In genomic region chr17:6778332-6778683, GRCm38 (mm10) we compare ENCODE assay signal across 8 mouse cellular contexts. TPM values are rescaled to one million over a fixed set of nuclear protein-coding genes. Genes with fewer than 3 reads are reported as not detected.
DNase-seq lines count a peak whose midpoint lies in the region; ATAC-seq and TF ChIP-seq lines count a peak whose summit lies in the region.

No protein-coding gene starts in this region.

- H3K4me3 ChIP-seq in bone marrow, adult 2 months (replicated peaks; ENCODE audit: control insufficient read depth, low read depth, low read length): peak overlapping the region; percentile 64
- H3K4me3 ChIP-seq in forebrain, embryonic 13.5 days: peak overlapping the region; percentile 71
- peak overlapping the region; percentile 37 for H3K4me3 ChIP-seq in hindbrain, embryonic 11.5 days (ENCODE audit: low read depth, low read length)
- H3K4me3 ChIP-seq in limb, embryonic 15.5 days: peak overlapping the region; percentile 47
- H3K4me3 ChIP-seq in midbrain, postnatal 0 days (ENCODE audit: low read depth, low read length): peak overlapping the region; percentile 17

- 0% methylated on average over 9 of the region's 9 CpGs for WGBS in bone marrow, adult 2 months
- under 1% methylated on average over 9 of the region's 9 CpGs for WGBS in forebrain, embryonic 13.5 days
- WGBS in hindbrain, embryonic 11.5 days: 2% methylated on average over 9 of the region's 9 CpGs
- WGBS in limb, embryonic 15.5 days: under 1% methylated on average over 9 of the region's 9 CpGs
- WGBS in midbrain, postnatal 0 days: under 1% methylated on average over 9 of the region's 9 CpGs

- peaks cover 4% of the 10 kb centered on the region; the same call in 1 of the 2 replicates for H3K36me3 ChIP-seq in forebrain, embryonic 13.5 days (ENCODE audit: poor library complexity, severe bottlenecking)
- H3K36me3 ChIP-seq in hindbrain, embryonic 11.5 days (ENCODE audit: control insufficient read depth, insufficient read depth, low read length): no peaks in the 10 kb centered on the region
- H3K36me3 ChIP-seq in limb, embryonic 15.5 days: no peaks in the 10 kb centered on the region
- no peaks in the 10 kb centered on the region for H3K36me3 ChIP-seq in midbrain, postnatal 0 days (ENCODE audit: insufficient read depth, low read length)

- 0 out of 2 replicates have a peak, but pooled peaks have one; percentile 45 for TF ChIP-seq POLR2A in bone marrow, adult 2 months (IDR thresholded peaks at IDR 0.05; ENCODE audit: borderline replicate concordance, control insufficient read depth, low read depth, low read length)

- ATAC-seq in frontal cortex, adult (ENCODE audit: low TSS enrichment): no peak
- ATAC-seq in forebrain, embryonic 13.5 days: no peak
- no peak for ATAC-seq in hindbrain, embryonic 11.5 days (ENCODE audit: low FRiP score)
- no peak for ATAC-seq in limb, embryonic 15.5 days (ENCODE audit: insufficient number of reproducible peaks, low FRiP score, low TSS enrichment, low read depth)
- no peak for ATAC-seq in midbrain, postnatal 0 days (ENCODE audit: low FRiP score)

- H3K9ac ChIP-seq in forebrain, embryonic 13.5 days: peak overlapping the region; percentile 59
- peak overlapping the region; percentile 49 for H3K9ac ChIP-seq in hindbrain, embryonic 11.5 days (ENCODE audit: low read depth, low read length)
- no peak overlapping the region for H3K9ac ChIP-seq in limb, embryonic 15.5 days
- H3K9ac ChIP-seq in midbrain, postnatal 0 days (replicated peaks; ENCODE audit: low read length, poor library complexity, severe bottlenecking): no peak overlapping the region

- DNase-seq in frontal cortex, postnatal 36 days (ENCODE audit: low spot score in 2 of 2): peak; percentile 21 to 27
- peak; percentile 58 for DNase-seq in hindbrain, embryonic 11.5 days (ENCODE audit: low spot score)
- peak; percentile 71 for DNase-seq in midbrain, postnatal 0 days (ENCODE audit: low spot score)
- DNase-seq in testis, postnatal 10 days (ENCODE audit: low spot score): peak; percentile 57

- H3K9me3 ChIP-seq in forebrain, embryonic 13.5 days (replicated peaks): no peaks in the 10 kb centered on the region
- H3K9me3 ChIP-seq in hindbrain, embryonic 11.5 days (ENCODE audit: control insufficient read depth, low read length): no peaks in the 10 kb centered on the region
- H3K9me3 ChIP-seq in limb, embryonic 15.5 days: no peaks in the 10 kb centered on the region
- no peaks in the 10 kb centered on the region for H3K9me3 ChIP-seq in midbrain, postnatal 0 days (ENCODE audit: low read length)

- TF ChIP-seq CTCF in bone marrow, adult 2 months (IDR thresholded peaks at IDR 0.05; ENCODE audit: control insufficient read depth, insufficient read depth, low read length): peak; percentile 25; the same call in 1 of the 2 replicates
- TF ChIP-seq CTCF in midbrain, postnatal 0 days (IDR thresholded peaks at IDR 0.05): peak; percentile 77

- peaks cover 5% of the 10 kb centered on the region for H3K4me1 ChIP-seq in bone marrow, adult 2 months (ENCODE audit: control insufficient read depth, insufficient read depth, low read length)
- peaks cover 64% of the 10 kb centered on the region for H3K4me1 ChIP-seq in forebrain, embryonic 13.5 days
- peaks cover 10% of the 10 kb centered on the region for H3K4me1 ChIP-seq in hindbrain, embryonic 11.5 days (replicated peaks; ENCODE audit: control insufficient read depth, insufficient read depth, low read length)
- H3K4me1 ChIP-seq in limb, embryonic 15.5 days: peaks cover 33% of the 10 kb centered on the region
- H3K4me1 ChIP-seq in midbrain, postnatal 0 days (ENCODE audit: insufficient read depth, low read length): peaks cover 5% of the 10 kb centered on the region; the same call in 1 of the 2 replicates

- peak overlapping the region; percentile 94 for H3K27ac ChIP-seq in bone marrow, adult 2 months (ENCODE audit: control insufficient read depth, insufficient read depth, low read depth, low read length, poor library complexity)
- no peak overlapping the region for H3K27ac ChIP-seq in forebrain, embryonic 13.5 days
- no peak overlapping the region for H3K27ac ChIP-seq in hindbrain, embryonic 11.5 days (ENCODE audit: low read depth, low read length)
- peak overlapping the region; percentile 69 for H3K27ac ChIP-seq in limb, embryonic 15.5 days
- H3K27ac ChIP-seq in midbrain, postnatal 0 days (ENCODE audit: low read depth, low read length): no peak overlapping the region

- 0 out of 2 replicates have a peak, but pooled peaks cover 2% of the 10 kb centered on the region for H3K27me3 ChIP-seq in forebrain, embryonic 13.5 days
- H3K27me3 ChIP-seq in hindbrain, embryonic 11.5 days (ENCODE audit: control insufficient read depth, insufficient read depth, low read length): peaks cover 12% of the 10 kb centered on the region
- H3K27me3 ChIP-seq in limb, embryonic 15.5 days: no peaks in the 10 kb centered on the region
- H3K27me3 ChIP-seq in midbrain, postnatal 0 days (ENCODE audit: insufficient read depth, low read length): peaks cover 9% of the 10 kb centered on the region; the same call in 1 of the 2 replicates

- H3K4me2 ChIP-seq in forebrain, embryonic 13.5 days: peak overlapping the region; percentile 77
- peak overlapping the region; percentile 76 for H3K4me2 ChIP-seq in hindbrain, embryonic 11.5 days (replicated peaks; ENCODE audit: low read depth, low read length)
- peak overlapping the region; percentile 88 for H3K4me2 ChIP-seq in limb, embryonic 15.5 days
- H3K4me2 ChIP-seq in midbrain, postnatal 0 days (ENCODE audit: low read depth, low read length, poor library complexity, severe bottlenecking): peak overlapping the region; percentile 49

RNA-seq across cellular contexts. Expression of gene Ezr, which starts 4.3 kb away (rescaled TPM):
- 71.7 and 82.0 TPM in 2 replicates for polyA plus RNA-seq in bone marrow, adult 2 months (2011; ENCODE audit: insufficient read depth, insufficient read length, low replicate concordance, missing spikeins)
- 113 and 117 TPM in 2 replicates for polyA plus RNA-seq in forebrain, embryonic 13.5 days (2015; fragmentation: Nextera tagmentation; extraction: Ambion mirVana)
- 73.8 and 91.1 TPM in 2 replicates for polyA plus RNA-seq in hindbrain, embryonic 11.5 days (2014; fragmentation: Nextera tagmentation; extraction: Ambion mirVana)
- polyA plus RNA-seq in limb, embryonic 15.5 days (2015; fragmentation: Nextera tagmentation; extraction: Ambion mirVana): 114 and 115 TPM in 2 replicates
- 19.5 and 33.8 TPM in 2 replicates for total RNA-seq in midbrain, postnatal 0 days (2014; rRNA removed)
- polyA plus RNA-seq in midbrain, postnatal 0 days (2015; fragmentation: Nextera tagmentation; extraction: Ambion mirVana): 27.3 and 28.5 TPM in 2 replicates

Comparison
In these comparisons a context has a peak if more than half of its experiments do, and no peak if none do; other contexts are left out.
1. H3K27ac ChIP-seq: peak in bone marrow, adult 2 months (single experiment) and limb, embryonic 15.5 days (single experiment); none in forebrain, embryonic 13.5 days (single experiment), hindbrain, embryonic 11.5 days (single experiment) and midbrain, postnatal 0 days (single experiment).
2. H3K4me3 ChIP-seq: peak in every context shown above with its lines; median percentile 71 in forebrain, embryonic 13.5 days; 64 in bone marrow, adult 2 months; 47 in limb, embryonic 15.5 days; 37 in hindbrain, embryonic 11.5 days; 17 in midbrain, postnatal 0 days.
3. H3K9ac ChIP-seq: peak in forebrain, embryonic 13.5 days (single experiment) and hindbrain, embryonic 11.5 days (single experiment); none in limb, embryonic 15.5 days (single experiment) and midbrain, postnatal 0 days (single experiment).
4. Peak in every context shown above with its lines, with median percentiles within 50 percentile points of each other: DNase-seq and H3K4me2 ChIP-seq.